Mouse (Mus musculus) R1 (cell line): ENCODE results near the gene Car7.

Source experiments
- DNase-seq: peaks from one replicate; pipeline ENCODE4 v3.0.0-alpha.2; 2018; ENCODE audit warnings: low read depth, low spot score

Car7 gene

GRCm38 (mm10) chr8:104533971-104534778 is at the start of gene Car7, which contains the start of gene Nae1:
Gene Car7 (plus strand): TSS chr8:104534689.
Gene Nae1 (minus strand): TSS chr8:104534637.
- peak; percentile 90 for DNase-seq

- DNase-seq = peak; percentile 75
These were observed 25.2 kb upstream of the Car7 start, which contains the start of gene Terb1 for GRCm38 (mm10) chr8:104509061-104510006. Gene Terb1 (minus strand): TSS chr8:104509910.

- DNase-seq = no peak
These were observed 24.4 kb upstream of the Car7 start for GRCm38 (mm10) chr8:104510134-104510533.

- no peak for DNase-seq
These were observed 16.6 kb upstream of the Car7 start for GRCm38 (mm10) chr8:104517872-104518271.

GRCm38 (mm10) chr8:104529671-104530070 is 4.8 kb upstream of the Car7 start:
- no peak for DNase-seq

GRCm38 (mm10) chr8:104533551-104533950 is 938 bp upstream of the Car7 start:
- no peak for DNase-seq

GRCm38 (mm10) chr8:104534779-104535141 is 271 bp downstream of the Car7 start:
- no peak for DNase-seq

- no peak for DNase-seq
These were observed 889 bp downstream of the Car7 start for GRCm38 (mm10) chr8:104535378-104535777.

GRCm38 (mm10) chr8:104536028-104536427 is 1.5 kb downstream of the Car7 start:
- no peak for DNase-seq

- no peak for DNase-seq
These were observed 4.4 kb downstream of the Car7 start for GRCm38 (mm10) chr8:104538896-104539295.

- DNase-seq = peak; percentile 15
These were observed 5.1 kb downstream of the Car7 start for GRCm38 (mm10) chr8:104539566-104539965.

GRCm38 (mm10) chr8:104540238-104540637 is 5.7 kb downstream of the Car7 start:
- no peak for DNase-seq

- DNase-seq = peak; percentile 50
These were observed 6.4 kb downstream of the Car7 start for GRCm38 (mm10) chr8:104540710-104541514.

- no peak for DNase-seq
These were observed 7.0 kb downstream of the Car7 start for GRCm38 (mm10) chr8:104541515-104541880.

- no peak for DNase-seq
These were observed 7.7 kb downstream of the Car7 start for GRCm38 (mm10) chr8:104542160-104542559.

- no peak for DNase-seq
These were observed 9.1 kb downstream of the Car7 start for GRCm38 (mm10) chr8:104543440-104544045.

GRCm38 (mm10) chr8:104555191-104555590 is 20.7 kb downstream of the Car7 start:
- no peak for DNase-seq

GRCm38 (mm10) chr8:104557226-104557625 is 22.7 kb downstream of the Car7 start:
- no peak for DNase-seq

GRCm38 (mm10) chr8:104560731-104561130 is 26.2 kb downstream of the Car7 start:
- DNase-seq = no peak

- peak; percentile 92 for DNase-seq
These were observed 30.4 kb downstream of the Car7 start for GRCm38 (mm10) chr8:104564633-104565456.
